Mouse (Mus musculus): Measurements from ENCODE around the gene Rnf126.
A peak's percentile ranks its signal among the peaks of the same experiment; 100 is the strongest.

Gene Rnf126

GRCm38 (mm10) chr10:79793051-79793737 is 26.4 kb upstream of the Rnf126 start, which contains the start of gene Palm:
Gene Palm, plus strand, starts transcription at chr10:79793572.
- DNase-seq (ENCODE audit: extremely low spot score, low spot score) = peak; percentile 84

- no peak for DNase-seq (ENCODE audit: extremely low spot score, low spot score)
Observed at GRCm38 (mm10) chr10:79792339-79793040, 25.7 kb upstream of the Rnf126 start.

DNA sequence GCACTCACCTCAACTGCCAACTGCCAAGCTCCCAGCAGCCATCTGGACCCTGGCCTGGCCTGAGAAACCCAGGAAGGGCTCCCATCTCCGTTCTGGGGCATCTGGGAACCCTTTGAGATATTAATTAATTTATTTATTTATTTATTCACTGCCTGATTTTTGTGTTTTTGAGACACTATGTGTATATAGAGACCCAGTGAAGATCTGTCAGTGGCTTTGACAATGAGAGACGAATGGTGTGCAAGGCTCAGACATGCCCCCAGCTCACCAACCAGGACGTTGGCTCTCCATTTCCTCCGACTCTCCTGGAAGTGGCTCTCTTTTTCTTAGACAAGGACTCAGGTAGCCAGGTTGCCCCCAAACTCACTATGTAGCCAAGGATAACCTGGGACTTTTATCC is 24.1 kb upstream of the Rnf126 start, which contains the start of gene Prss57:
Prss57 (minus strand) TSS at position 101 of the 400 bp plus-strand sequence.
- no peak for DNase-seq (ENCODE audit: extremely low spot score, low spot score)

DNA sequence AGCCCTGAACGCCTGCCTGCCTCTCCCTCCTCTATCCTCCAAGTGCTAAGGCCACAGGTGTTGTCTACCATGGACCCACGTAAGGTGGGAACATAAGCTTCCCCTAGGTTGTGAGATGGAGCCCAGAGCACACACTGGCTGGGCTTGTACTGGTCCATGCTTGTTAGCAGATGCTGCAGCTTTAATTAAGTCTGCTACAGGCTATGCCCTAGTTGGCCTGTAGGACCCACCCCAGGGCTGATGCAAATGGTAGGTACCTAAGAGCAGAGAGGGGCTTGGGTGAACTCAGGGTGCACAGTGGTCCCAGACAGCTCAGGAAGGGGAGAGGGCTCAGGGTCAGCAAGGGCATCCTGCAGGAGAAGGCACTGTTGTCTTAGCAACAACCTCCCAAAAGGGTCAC is 22.8 kb upstream of the Rnf126 start:
- no peak for DNase-seq (ENCODE audit: extremely low spot score, low spot score)

- DNase-seq (ENCODE audit: extremely low spot score, low spot score) = peak; percentile 82
Observed at GRCm38 (mm10) chr10:79788386-79789158, 21.8 kb upstream of the Rnf126 start.

DNA sequence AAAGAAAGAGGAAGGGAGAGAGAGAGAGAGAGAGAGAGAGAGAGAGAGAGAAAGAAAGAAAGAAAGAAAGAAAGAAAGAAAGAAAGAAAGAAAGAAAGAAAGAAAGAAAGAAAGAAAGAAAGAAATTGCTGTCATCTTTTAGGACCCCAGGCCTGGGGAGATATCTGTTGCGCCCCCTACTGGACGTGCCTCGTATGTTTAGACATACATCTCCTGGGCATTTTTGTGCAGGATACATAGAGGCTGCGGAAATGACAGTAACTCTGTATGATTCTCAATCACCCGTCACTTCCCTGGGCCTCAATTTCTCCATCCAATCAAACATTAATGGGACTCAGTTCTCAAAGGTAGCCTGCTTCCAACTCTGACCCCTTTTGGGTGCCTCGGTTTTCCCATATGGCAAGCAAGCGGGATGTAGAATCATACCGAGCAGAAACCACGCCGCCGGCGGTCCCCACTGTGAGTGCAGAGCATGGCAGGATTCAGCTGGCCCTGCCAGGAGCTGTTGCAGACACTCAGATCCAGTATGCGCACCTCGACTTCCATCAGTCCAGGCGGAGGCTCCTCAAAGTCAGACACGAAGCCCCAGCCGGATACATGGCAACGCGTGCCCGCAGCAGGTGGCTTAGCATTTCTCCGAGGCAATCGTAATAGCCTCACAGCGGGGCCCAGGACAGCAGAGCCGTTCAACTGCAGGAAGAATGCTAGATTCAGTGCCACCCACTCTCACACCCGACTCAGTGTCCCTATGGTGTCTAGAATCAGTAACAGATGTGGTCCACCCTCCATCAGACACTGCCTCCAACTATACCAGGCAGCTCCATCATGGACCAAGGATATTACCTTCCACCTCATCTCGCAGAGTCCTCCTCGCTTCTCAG is 17.4 kb upstream of the Rnf126 start:
- no peak for DNase-seq (ENCODE audit: extremely low spot score, low spot score)

GRCm38 (mm10) chr10:79783050-79783449 is 16.3 kb upstream of the Rnf126 start:
- DNase-seq (ENCODE audit: extremely low spot score, low spot score) = no peak

- DNase-seq (ENCODE audit: extremely low spot score, low spot score) = no peak
Observed at GRCm38 (mm10) chr10:79781956-79782355, 15.2 kb upstream of the Rnf126 start.

GRCm38 (mm10) chr10:79781139-79781538 is 14.4 kb upstream of the Rnf126 start:
- DNase-seq (ENCODE audit: extremely low spot score, low spot score) = no peak

- no peak for DNase-seq (ENCODE audit: extremely low spot score, low spot score)
Observed at GRCm38 (mm10) chr10:79780664-79781015, 13.9 kb upstream of the Rnf126 start.

DNA sequence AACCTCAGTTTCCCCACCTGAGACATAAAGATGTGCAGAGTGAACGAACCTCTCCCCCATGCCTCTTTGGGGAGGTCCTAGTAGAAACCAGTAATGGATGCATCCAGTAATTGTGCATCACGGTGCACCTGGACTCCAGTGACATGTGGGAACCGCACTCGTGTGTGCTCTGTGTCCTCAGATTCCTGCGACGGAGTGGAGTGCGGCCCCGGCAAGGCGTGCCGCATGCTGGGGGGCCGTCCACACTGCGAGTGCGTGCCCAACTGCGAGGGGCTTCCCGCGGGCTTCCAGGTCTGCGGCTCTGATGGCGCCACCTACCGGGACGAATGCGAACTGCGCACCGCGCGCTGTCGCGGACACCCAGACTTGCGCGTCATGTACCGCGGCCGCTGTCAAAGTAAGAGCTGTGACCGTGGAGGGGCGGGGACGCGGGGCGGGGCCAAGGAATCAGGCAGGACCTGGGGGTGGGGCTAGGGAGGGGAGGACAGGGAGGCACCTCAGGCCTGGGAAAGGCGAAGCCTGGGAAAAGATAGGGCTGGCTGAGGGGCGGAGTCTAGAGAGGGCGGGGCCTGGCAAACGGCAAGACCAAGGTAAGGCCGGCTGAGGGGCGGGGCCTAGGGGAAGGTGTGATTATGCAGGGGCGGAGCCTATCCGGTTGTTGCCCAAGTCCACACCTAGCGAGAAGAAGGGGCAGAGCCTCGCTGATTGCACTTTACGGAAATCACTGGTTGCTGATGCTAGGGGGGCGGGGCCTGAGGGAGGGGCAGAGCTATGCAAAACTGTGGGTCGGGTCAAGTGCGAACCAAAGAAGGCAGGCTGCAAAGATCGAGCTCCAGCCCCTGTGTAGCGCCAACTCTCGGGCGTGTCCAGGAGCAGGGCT is 13.3 kb upstream of the Rnf126 start:
- DNase-seq (ENCODE audit: extremely low spot score, low spot score) = peak; percentile 98

DNA sequence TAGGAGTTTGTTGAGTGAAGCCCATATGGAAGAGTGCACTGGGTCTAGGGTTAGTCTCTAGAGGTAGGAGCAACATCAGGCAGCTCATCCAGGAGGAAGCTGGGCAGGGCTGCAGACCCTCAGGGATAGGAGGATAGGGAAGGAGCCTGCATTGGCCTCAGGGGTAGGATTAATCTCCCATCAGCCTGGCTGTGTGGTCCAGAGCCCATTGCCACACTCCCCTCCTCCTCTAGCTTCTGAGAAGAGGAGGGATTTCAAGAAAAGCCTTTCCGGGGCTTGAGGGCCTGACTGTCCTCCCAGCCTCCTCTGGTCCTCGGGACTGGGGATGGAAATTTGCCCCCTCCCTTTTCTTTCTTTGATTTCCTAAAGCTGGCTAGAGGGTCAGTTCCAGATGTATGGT is 12.4 kb upstream of the Rnf126 start:
- DNase-seq (ENCODE audit: extremely low spot score, low spot score) = no peak

GRCm38 (mm10) chr10:79778006-79778405 is 11.3 kb upstream of the Rnf126 start:
- DNase-seq (ENCODE audit: extremely low spot score, low spot score) = no peak

- DNase-seq (ENCODE audit: extremely low spot score, low spot score) = no peak
Observed at GRCm38 (mm10) chr10:79777103-79777531, 10.4 kb upstream of the Rnf126 start, which contains the start of gene Fstl3. Gene Fstl3, plus strand, starts transcription at chr10:79777272.

GRCm38 (mm10) chr10:79774486-79775279 is 7.9 kb upstream of the Rnf126 start:
- DNase-seq (ENCODE audit: extremely low spot score, low spot score) = no peak

DNA sequence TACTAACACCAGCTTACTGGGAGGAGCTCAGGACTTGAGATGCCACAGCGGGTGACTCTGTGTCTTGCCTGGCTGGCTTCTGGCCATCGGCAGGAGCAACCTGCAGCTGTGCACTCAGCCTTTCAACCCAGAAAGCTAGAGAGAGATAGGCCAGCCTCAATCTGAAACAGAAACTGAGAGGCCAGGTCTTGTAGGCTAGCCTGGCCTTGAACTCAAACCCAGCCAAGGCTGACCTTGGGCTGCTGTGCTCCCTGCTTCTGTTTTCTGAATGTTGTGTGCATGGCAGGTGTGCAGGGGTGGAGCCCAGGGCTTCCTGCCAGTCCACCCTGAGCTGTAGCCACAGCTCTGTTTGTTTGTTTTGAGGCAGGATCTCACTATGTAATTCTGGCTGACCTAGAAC is 6.5 kb upstream of the Rnf126 start:
- no peak for DNase-seq (ENCODE audit: extremely low spot score, low spot score)

DNA sequence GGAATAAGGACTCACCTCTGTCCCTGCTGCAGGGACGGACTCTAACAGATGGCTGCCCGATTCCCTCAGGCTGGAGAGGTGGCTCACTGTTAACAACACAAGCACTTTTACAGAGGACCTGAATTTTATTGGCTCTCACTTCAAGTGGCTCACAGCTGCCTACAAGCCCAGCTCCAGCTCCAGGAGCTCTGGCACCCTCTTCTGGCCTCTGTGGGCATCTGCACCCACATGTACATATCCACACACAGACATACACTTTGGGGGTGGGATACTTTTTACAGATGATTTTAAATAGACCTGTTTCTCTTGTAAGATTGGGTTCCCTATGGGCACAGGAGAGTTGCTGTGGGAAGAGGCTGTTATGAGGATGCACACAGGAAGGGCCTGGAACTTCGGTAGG is 5.6 kb upstream of the Rnf126 start:
- no peak for DNase-seq (ENCODE audit: extremely low spot score, low spot score)

DNA sequence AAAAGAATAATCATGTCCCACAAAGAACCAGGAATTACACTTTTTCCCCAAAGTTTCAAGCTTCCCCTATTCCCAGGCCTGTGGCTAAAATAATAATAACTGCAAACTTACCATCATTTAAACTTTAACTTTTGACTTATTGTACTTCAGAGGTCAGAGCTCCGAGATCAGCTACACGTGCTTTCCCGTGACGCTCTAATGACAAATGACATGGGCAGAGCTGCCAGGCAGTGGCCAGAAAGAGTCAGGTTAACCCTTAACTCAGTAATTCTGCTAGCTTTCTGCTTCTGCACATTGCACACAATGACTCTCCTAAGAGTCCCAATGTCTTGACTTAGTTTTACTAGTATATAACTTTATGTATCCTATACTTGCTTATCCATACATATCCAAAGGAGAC is 2.6 kb upstream of the Rnf126 start:
- no peak for DNase-seq (ENCODE audit: extremely low spot score, low spot score)

DNA sequence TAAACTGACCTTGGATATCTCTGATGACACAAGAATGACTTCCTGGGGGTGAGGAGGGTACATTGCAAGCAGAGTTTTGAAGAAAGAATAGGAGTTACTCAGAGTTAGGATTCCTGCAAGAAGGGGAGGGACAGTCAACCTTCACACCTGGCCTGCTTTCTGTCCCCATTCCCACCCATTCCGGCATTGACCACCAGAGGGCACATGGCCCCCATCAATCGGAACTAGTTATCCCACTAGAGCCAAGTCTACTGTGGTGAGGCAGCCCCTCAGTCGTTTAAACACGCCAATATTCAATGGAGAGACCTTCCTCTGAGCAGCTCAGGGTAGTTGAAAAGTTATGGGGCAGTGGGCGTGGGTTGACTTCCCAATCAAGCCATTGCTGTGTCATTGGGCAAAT is 1.6 kb upstream of the Rnf126 start:
- peak; percentile 86 for DNase-seq (ENCODE audit: extremely low spot score, low spot score)
